Mouse (Mus musculus) kidney, adult 2 months (tissue): ENCODE data around the gene Rcc1. TPM values are rescaled to one million over a fixed set of nuclear protein-coding genes. Genes with fewer than 3 reads are reported as not detected.

Experiments
- DNase-seq: peaks from one replicate; pipeline ENCODE4 v3.0.0; 2021
- H3K27ac ChIP-seq: fragments of 200-500 bp; 2 replicates; pipeline ENCODE4 v1.5.1; 2012; ENCODE audit warnings: low read depth, low read length, control low read depth, inconsistent platforms; ENCODE audit not compliant: insufficient read depth
- H3K27me3 ChIP-seq: fragments of 200-500 bp; replicated peaks from 2 replicates; pipeline ENCODE4 v1.6.1; 2012; ENCODE audit warnings: mild to moderate bottlenecking, moderate library complexity, low read length, inconsistent platforms; ENCODE audit not compliant: control insufficient read depth, insufficient read depth
- H3K36me3 ChIP-seq: fragments of 200-500 bp; 2 replicates; pipeline ENCODE4 v1.6.1; 2012; ENCODE audit warnings: mild to moderate bottlenecking, moderate library complexity, low read length, inconsistent platforms; ENCODE audit not compliant: control insufficient read depth, insufficient read depth
- H3K4me1 ChIP-seq: fragments of 200-500 bp; 2 replicates; pipeline ENCODE4 v1.6.1; 2011; ENCODE audit warnings: low read length; ENCODE audit not compliant: control insufficient read depth, insufficient read depth
- H3K4me3 ChIP-seq: fragments of 200-500 bp; 2 replicates; pipeline ENCODE4 v1.5.1; 2011; ENCODE audit warnings: mild to moderate bottlenecking, low read depth, low read length, control low read depth; ENCODE audit not compliant: insufficient read depth
- CTCF ChIP-seq: fragments of 200-500 bp; conservative IDR thresholded peaks from 2 replicates; pipeline ENCODE4 v1.5.1; 2011; ENCODE audit warnings: low read depth, mild to moderate bottlenecking, control low read depth, low read length, moderate library complexity, mixed read lengths; ENCODE audit not compliant: insufficient read depth, insufficient read length
- POLR2A ChIP-seq: fragments of 200-500 bp; IDR thresholded peaks from one replicate; pipeline ENCODE4 v1.6.1; 2011; ENCODE audit warnings: low read depth, low read length, control low read depth
- WGBS: fragments of 180-500 bp; shearing (Covaris S2); methylation state at CpG from one replicate; pipeline ENCODE4 v1.1.7; 2018; 5-methylcytosine and 5-hydroxymethylcytosine counted together
- polyA plus RNA-seq: library from polyadenylated mRNA; depleted of rRNA; stranded (reverse); fragments of >200 nt; gene quantifications from 2 replicates; pipeline ENCODE4 v1.2.3, GENCODE M21; 2012

The Rcc1 gene
- polyA plus RNA-seq, 1 experiment: 10.1 TPM

DNA sequence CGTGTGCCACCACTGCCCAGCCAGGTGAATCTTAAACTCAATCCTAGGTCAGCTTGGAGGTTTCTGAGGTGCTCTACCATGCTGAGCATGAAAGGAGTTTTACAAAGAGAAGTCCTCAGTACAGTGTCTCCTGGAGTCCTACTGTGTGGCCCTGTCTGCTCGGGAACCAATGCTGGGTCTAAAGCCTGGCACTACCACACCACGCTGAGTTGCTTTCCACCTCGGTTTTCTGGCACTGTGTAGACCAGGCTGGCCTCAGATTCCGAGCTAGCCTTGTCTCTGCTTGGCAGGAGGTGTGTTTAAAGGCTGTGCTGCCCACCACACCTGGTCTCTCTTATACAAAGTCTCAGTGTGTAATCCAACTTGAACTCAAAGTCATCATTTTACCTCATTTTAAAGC lies 40.8 kb downstream of the Rcc1 start:
- TF ChIP-seq POLR2A (no peak), CTCF (no peak)
- H3K4me3 ChIP-seq: no peak overlapping the region
- 89% methylated on average over 5 of the region's 5 CpGs for WGBS
- no peak for DNase-seq
- H3K4me1 ChIP-seq: peaks cover 17% of the 10 kb centered on the region
- peaks cover 6% of the 10 kb centered on the region for H3K36me3 ChIP-seq
- H3K27ac ChIP-seq: no peak overlapping the region
- no peaks in the 10 kb centered on the region for H3K27me3 ChIP-seq

DNA sequence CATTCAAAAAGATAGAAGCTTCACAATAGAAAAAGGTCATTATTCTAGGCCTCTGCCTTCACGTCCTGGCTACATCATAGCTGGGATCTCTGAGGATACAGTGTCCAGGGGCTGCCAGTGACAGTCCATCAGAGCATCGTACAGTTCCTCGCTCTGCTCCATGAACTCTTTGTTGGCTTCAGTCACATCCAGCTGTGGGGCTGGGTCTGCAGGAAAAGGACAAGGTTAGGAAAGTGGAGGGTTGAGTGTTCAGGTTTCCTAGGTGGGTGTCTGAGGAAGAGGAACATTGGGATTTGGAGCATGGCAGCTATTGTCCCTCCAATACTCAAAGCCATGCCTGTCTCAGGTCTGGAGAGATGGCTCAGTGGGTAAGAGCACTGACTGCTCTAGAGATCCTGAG lies 41.6 kb downstream of the Rcc1 start:
- 70% methylated on average over 3 of the region's 3 CpGs for WGBS
- peaks cover 6% of the 10 kb centered on the region for H3K36me3 ChIP-seq
- no peaks in the 10 kb centered on the region for H3K27me3 ChIP-seq
- TF ChIP-seq CTCF (no peak), POLR2A (no peak)
- H3K4me1 ChIP-seq: peaks cover 17% of the 10 kb centered on the region
- H3K4me3 ChIP-seq: no peak overlapping the region
- no peak for DNase-seq
- no peak overlapping the region for H3K27ac ChIP-seq

DNA sequence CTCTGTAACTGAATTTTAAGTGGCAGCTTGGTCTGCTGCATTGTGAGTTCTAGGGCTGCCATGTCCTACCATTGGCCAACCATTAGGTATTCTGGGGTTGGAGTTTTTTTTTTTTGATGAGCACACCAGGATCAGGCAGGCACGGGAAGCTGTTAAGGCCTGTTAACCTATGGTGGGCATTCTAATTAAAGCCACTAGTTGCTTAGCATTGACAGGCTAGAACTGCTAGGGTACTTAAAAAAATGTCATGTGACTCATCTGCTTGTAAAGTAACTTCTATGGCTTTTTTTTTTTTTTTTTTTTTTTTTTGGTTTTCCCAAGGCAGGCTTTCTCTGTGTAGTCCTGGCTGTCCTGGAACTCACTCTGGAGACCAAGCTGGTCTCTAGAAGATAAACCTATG lies 42.2 kb downstream of the Rcc1 start:
- Histone ChIP-seq H3K27ac (no peak overlapping the region), H3K27me3 (no peaks in the 10 kb centered on the region), H3K4me3 (no peak overlapping the region), H3K4me1 (peaks cover 11% of the 10 kb centered on the region), H3K36me3 (peaks cover 6% of the 10 kb centered on the region)
- TF ChIP-seq POLR2A (no peak), CTCF (no peak)
- no peak for DNase-seq
- whole genome bisulfite sequencing: 55% methylated on average over 1 of the region's 1 CpGs

DNA sequence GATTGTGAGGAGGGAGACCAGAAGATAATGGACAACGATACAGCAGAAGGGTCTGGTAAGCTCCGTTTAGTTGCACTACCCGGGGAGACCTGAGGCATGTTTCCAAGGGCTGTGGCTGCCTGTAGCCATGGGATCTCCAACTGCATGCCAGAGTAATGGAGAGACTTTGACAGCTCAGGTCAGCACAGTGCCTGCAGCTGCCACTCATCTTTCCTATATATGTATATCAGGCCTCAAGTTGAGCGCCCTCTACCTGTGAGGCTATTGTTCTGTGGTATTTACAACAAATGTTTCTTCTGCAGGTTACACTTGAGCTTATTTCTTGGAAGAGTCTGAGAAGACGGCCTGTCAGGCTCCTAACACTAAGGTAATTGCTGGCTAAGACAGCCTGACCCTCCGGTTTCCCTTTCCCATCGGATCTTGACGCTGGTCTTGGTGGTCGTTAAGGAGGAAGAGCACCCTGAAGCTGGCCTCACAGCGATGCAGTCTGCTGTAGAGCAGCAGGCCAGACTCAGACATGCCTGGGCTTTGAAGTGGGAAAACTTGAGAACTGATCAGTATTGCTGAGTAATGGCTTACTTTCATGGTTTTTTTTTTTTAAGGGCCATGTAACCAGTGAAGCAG lies 43.4 kb downstream of the Rcc1 start:
- peak; percentile 73 for DNase-seq
- peak overlapping the region; percentile 51; the same call in 1 of the 2 replicates for H3K27ac ChIP-seq

DNA sequence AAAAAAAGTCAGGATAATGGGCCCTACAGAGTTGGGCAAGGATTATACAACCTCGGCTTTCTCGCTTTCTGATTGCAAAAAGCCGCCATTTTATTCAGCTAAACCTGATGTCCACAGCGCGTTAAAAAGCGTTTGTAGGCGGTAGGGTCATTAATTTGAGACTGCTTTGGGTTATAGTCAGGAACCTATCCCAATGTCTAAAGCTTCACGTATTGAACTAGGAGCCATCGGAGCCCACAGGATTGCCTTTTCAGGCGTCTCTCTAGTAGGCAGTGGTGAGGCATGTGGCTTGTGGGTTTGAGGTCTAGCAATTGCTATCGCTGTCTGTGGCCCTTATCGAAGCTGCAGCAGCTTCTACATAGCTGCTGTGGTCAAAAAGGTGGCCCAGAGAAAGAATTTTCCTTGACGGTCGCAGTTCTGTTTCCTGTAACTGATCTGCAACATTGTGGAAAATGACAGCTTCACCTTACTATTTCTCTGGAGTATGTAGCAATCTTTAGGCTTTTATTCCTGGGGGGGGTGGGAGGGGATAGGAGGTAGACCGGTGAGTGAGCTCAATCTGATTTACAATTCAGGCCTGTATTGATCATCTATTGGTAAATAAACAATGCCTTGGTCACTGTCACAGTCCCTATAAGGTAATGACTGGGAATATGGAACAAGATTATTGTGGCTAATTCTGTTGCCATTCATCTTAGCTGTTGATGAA lies 44.1 kb downstream of the Rcc1 start:
- DNase-seq: no peak
- TF ChIP-seq POLR2A: no peak
- no peak for TF ChIP-seq CTCF

More for the DNA sequence above, 43.4 kb downstream of the Rcc1 start:
- WGBS: 16% methylated on average over 10 of the region's 10 CpGs
- Histone ChIP-seq H3K4me1 (peaks cover 12% of the 10 kb centered on the region), H3K36me3 (peaks cover 6% of the 10 kb centered on the region), H3K4me3 (peak overlapping the region; percentile 44), H3K27me3 (no peaks in the 10 kb centered on the region)
- TF ChIP-seq POLR2A (no peak), CTCF (peak; percentile 48)

DNA sequence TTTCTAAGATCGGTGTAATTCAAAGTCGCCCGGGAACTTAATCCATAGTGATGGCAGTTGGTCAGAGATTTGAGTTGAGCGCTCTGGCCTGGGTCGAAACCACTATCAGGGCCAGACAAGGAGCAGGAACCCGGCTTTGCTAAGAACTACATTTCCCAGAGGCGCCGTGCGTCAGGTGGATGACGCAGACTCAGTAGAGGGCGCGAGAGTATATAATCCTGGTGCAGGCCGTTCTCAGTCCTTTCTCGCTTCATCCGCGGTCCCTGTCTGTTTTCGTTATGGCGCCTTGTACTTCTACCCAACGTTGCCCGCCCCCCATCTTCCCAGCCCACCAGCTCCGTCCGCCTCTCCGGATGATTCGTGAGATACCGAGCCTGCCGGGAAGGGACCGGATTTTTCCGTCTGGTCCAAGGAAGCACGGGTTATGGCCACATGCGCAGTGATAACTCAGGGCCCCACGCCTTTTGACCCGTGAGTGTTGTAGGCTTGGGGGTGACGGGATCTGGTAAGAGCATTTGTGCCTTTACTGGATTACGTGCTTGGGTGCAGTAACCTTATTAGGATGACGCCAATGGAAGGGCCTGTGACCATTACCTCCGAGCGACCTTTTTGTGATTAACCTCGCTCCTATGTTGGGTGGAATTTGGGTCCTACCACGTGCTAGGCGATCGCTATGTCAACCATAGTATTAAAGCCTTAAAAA lies 44.8 kb downstream of the Rcc1 start:
- TF ChIP-seq CTCF (no peak), POLR2A (peak; percentile 97)
- peak; percentile 95 for DNase-seq
- Histone ChIP-seq H3K36me3 (peaks cover 6% of the 10 kb centered on the region), H3K4me3 (peak overlapping the region; percentile 98), H3K27me3 (no peaks in the 10 kb centered on the region), H3K4me1 (peaks cover 12% of the 10 kb centered on the region), H3K27ac (peak overlapping the region; percentile 96)
- WGBS: under 1% methylated on average over 41 of the region's 41 CpGs

More for the DNA sequence above, 44.1 kb downstream of the Rcc1 start:
- under 1% methylated on average over 15 of the region's 15 CpGs for WGBS
- no peaks in the 10 kb centered on the region for H3K27me3 ChIP-seq
- H3K27ac ChIP-seq: peak overlapping the region; percentile 96
- H3K4me1 ChIP-seq: peaks cover 12% of the 10 kb centered on the region
- H3K4me3 ChIP-seq: peak overlapping the region; percentile 98
- H3K36me3 ChIP-seq: peaks cover 6% of the 10 kb centered on the region

DNA sequence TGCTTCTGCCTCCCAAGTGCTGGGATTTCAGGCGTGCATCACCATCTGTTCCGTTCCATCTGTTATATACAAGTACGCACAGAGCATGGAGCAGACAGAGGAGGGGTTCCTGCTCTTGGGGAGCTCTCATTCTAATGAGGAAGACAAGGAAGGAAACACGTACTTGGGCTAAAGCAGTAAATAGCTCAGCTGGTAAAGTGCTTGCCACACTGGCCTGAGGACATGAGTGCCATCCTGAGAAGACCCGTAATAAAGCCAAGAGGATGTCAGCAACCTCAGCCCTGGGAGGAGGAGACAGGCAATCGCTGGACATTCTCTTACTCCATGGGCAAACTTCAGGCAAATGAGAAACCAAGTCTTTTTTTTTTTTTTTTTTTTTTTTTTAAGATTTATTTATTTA lies 47.4 kb downstream of the Rcc1 start:
- Histone ChIP-seq H3K27ac (peak overlapping the region; percentile 91), H3K4me1 (peaks cover 12% of the 10 kb centered on the region), H3K4me3 (no peak overlapping the region), H3K36me3 (peaks cover 4% of the 10 kb centered on the region), H3K27me3 (no peaks in the 10 kb centered on the region)
- TF ChIP-seq POLR2A: no peak
- no peak for TF ChIP-seq CTCF
- DNase-seq: no peak
- WGBS: 48% methylated on average over 6 of the region's 6 CpGs
